Mouse (Mus musculus): ENCODE data around the gene Pth. TPM values are rescaled to one million over a fixed set of nuclear protein-coding genes. Genes with fewer than 3 reads are reported as not detected.

The Pth gene
- total and polyA plus RNA-seq, 3 experiments, result not detected

DNA sequence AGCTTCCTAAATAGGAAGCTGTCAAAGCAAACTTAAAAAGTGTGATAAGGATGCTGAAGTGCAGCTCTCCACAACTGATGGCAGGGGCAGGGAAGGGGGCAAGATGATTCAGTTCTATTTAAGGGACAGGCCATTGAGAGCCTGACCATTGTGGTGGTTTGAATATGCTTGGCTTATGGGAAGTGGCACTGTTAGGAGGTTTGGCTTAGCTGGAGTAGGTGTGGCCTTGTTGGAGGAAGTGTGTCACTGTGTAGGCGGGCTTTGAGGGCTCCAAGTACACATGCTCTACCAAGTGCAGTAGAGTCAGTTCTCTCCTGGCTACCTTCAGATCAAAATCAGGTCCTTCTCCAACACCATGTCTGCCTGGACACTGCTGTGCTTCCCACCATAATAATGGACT is 28.2 kb upstream of the Pth start:
- Histone ChIP-seq H3K9me3 (replicated peaks; ENCODE audit: insufficient read depth, low read length) (no peaks in the 10 kb centered on the region), H3K27ac (ENCODE audit: control insufficient read depth, low read depth, low read length) (no peak overlapping the region), H3K79me2 (ENCODE audit: control insufficient read depth, insufficient read depth, low read length, poor library complexity) (no peaks in the 10 kb centered on the region), H3K27me3 (ENCODE audit: control insufficient read depth in 1 of 2, insufficient read depth in 2 of 2, low read length in 2 of 2) (no peaks in the 10 kb centered on the region), H3K4me3 (ENCODE audit: control insufficient read depth in 1 of 2, insufficient read depth in 1 of 2, low read depth in 2 of 2, low read length in 2 of 2) (no peak overlapping the region), H3K9ac (ENCODE audit: control insufficient read depth, low read depth, low read length, poor library complexity, severe bottlenecking) (no peak overlapping the region), H3K36me3 (ENCODE audit: control insufficient read depth in 1 of 2, insufficient read depth in 2 of 2, low read length in 2 of 2) (peaks cover 0 to 16% of the 10 kb centered on the region in 2 experiments; a peak in 2 of 4 replicates), H3K4me1 (ENCODE audit: control insufficient read depth in 1 of 2, insufficient read depth in 2 of 2, low read length in 2 of 2) (peaks cover 7 to 25% of the 10 kb centered on the region in 2 experiments)
- peak; percentile 63 for DNase-seq (ENCODE audit: low read depth, low spot score)
- TF ChIP-seq NELFE (IDR thresholded peaks at IDR 0.05; ENCODE audit: low read depth, low read length) (peak; percentile 35; the same call in 1 of the 2 replicates), POLR2A (IDR thresholded peaks at IDR 0.05; ENCODE audit: control insufficient read depth in 1 of 2, insufficient read depth in 1 of 2, low read depth in 1 of 2, low read length in 2 of 2, poor library complexity in 1 of 2) (peak in 1 of 2 experiments; percentile 44; a peak in 1 of 4 replicates), KAT2A (conservative IDR thresholded peaks at IDR 0.05; ENCODE audit: low read depth, low read length) (no peak), SIN3A (IDR thresholded peaks at IDR 0.05; ENCODE audit: low read length) (no peak)

DNA sequence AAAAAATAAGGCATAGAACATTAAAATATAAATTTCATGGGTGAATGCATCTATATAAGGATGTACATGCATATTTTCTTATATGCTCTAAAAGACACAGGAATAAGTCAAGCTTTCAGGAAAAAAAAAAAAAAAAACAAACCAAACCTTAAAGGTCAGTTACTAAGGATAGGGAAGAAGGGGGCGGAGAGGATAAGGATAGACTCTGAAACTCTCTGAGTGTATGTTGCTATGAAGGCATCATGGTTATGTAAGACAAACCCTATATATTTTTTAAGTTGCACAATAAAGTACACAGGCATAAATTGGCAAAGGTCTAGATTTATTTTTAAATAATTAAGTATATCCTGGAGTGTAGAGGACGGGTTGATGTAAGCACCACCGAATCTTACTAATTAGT is 26.9 kb upstream of the Pth start:
- Histone ChIP-seq H3K4me1 (ENCODE audit: control insufficient read depth in 1 of 2, insufficient read depth in 2 of 2, low read length in 2 of 2) (peaks cover 7 to 25% of the 10 kb centered on the region in 2 experiments), H3K9me3 (replicated peaks; ENCODE audit: insufficient read depth, low read length) (no peaks in the 10 kb centered on the region), H3K27me3 (ENCODE audit: control insufficient read depth in 1 of 2, insufficient read depth in 2 of 2, low read length in 2 of 2) (no peaks in the 10 kb centered on the region), H3K79me2 (ENCODE audit: control insufficient read depth, insufficient read depth, low read length, poor library complexity) (no peaks in the 10 kb centered on the region), H3K4me3 (ENCODE audit: control insufficient read depth in 1 of 2, insufficient read depth in 1 of 2, low read depth in 2 of 2, low read length in 2 of 2) (no peak overlapping the region), H3K27ac (ENCODE audit: control insufficient read depth, low read depth, low read length) (no peak overlapping the region), H3K36me3 (ENCODE audit: control insufficient read depth in 1 of 2, insufficient read depth in 2 of 2, low read length in 2 of 2) (peaks cover 0 to 16% of the 10 kb centered on the region in 2 experiments; a peak in 2 of 4 replicates), H3K9ac (ENCODE audit: control insufficient read depth, low read depth, low read length, poor library complexity, severe bottlenecking) (no peak overlapping the region)
- no peak for TF ChIP-seq ZMIZ1 (IDR thresholded peaks at IDR 0.05; ENCODE audit: low read depth, low read length)
- no peak for TF ChIP-seq USF2 (IDR thresholded peaks at IDR 0.05; ENCODE audit: borderline replicate concordance in 1 of 2, insufficient read depth in 1 of 2, low read depth in 1 of 2, low read length in 2 of 2)
- TF ChIP-seq MAZ (IDR thresholded peaks at IDR 0.05; ENCODE audit: low read depth, low read length), result no peak
- no peak for TF ChIP-seq MAFK (IDR thresholded peaks at IDR 0.05; ENCODE audit: borderline replicate concordance, low read depth, low read length)
- no peak for TF ChIP-seq USF1 (IDR thresholded peaks at IDR 0.05; ENCODE audit: low read depth, low read length)
- TF ChIP-seq TBP (IDR thresholded peaks at IDR 0.05; ENCODE audit: low read depth, low read length), result no peak
- no peak for TF ChIP-seq GATA1 (IDR thresholded peaks at IDR 0.05; ENCODE audit: low read depth, low read length)
- TF ChIP-seq MYB (IDR thresholded peaks at IDR 0.05; ENCODE audit: low read depth, low read length), result no peak
- no peak for TF ChIP-seq MXI1 (IDR thresholded peaks at IDR 0.05; ENCODE audit: low read depth, low read length)
- TF ChIP-seq ZC3H11A (IDR thresholded peaks at IDR 0.05; ENCODE audit: low read depth, low read length), result no peak
- TF ChIP-seq MYC (IDR thresholded peaks at IDR 0.05; ENCODE audit: low read depth, low read length), result no peak
- no peak for TF ChIP-seq CHD2 (IDR thresholded peaks at IDR 0.05; ENCODE audit: low read length)
- TF ChIP-seq KAT2A (conservative IDR thresholded peaks at IDR 0.05; ENCODE audit: low read depth, low read length), result no peak
- no peak for TF ChIP-seq MAX (IDR thresholded peaks at IDR 0.05; ENCODE audit: low read length)
- no peak for TF ChIP-seq E2F4 (IDR thresholded peaks at IDR 0.05; ENCODE audit: borderline replicate concordance, low read depth, low read length)
- TF ChIP-seq RCOR1 (IDR thresholded peaks at IDR 0.05; ENCODE audit: low read depth, low read length), result no peak
- TF ChIP-seq GABPA (IDR thresholded peaks at IDR 0.05; ENCODE audit: low read depth, low read length), result no peak
- no peak for TF ChIP-seq SMC3 (IDR thresholded peaks at IDR 0.05; ENCODE audit: low read depth, low read length)
- TF ChIP-seq ZNF384 (IDR thresholded peaks at IDR 0.05; ENCODE audit: low read depth, low read length), result no peak
- TF ChIP-seq UBTF (IDR thresholded peaks at IDR 0.05; ENCODE audit: borderline replicate concordance, insufficient read depth, low read depth, low read length), result no peak
- DNase-seq (ENCODE audit: low read depth, low spot score), result no peak

Measured in MEL (cell line).